Mouse (Mus musculus) embryonic fibroblast, embryonic 13.5 days (primary cell): ENCODE measurements around the gene Kif24.

ENCODE experiments used
- CTCF ChIP-seq: IDR thresholded peaks from 2 replicates; pipeline ENCODE4 v1.5.1; 2011; ENCODE audit warnings: mild to moderate bottlenecking, control low read depth, low read length, moderate library complexity, borderline replicate concordance; ENCODE audit not compliant: insufficient read depth
- POLR2A ChIP-seq: IDR thresholded peaks from 2 replicates; pipeline ENCODE4 v1.6.1; 2011; ENCODE audit warnings: low read depth, mild to moderate bottlenecking, control low read depth, low read length, moderate library complexity

DNA sequence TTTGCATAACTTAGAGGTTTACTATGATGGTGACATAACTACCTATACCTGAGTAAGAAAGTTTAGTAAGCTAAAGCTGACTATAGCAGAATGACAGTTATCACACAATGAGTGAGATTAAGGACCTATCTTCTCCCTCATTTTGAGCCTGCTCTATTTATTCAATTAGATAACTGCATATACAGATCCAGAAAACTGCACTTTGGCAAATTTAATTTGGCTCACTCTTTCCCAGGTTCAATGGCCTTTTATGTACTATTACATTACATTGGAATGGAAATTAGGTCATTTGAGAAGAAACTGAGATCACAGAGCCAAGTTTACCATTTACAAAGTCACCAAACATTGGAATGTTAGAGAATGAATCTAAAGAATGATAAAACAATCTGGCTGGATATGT lies 47.7 kb downstream of the Kif24 start:
- TF ChIP-seq POLR2A: no peak
- TF ChIP-seq CTCF: no peak
